Mouse (Mus musculus): ENCODE measurements around the gene Plin3. TPM values are rescaled to one million over a fixed set of nuclear protein-coding genes. Genes with fewer than 3 reads are reported as not detected.

Gene Plin3
- polyA plus RNA-seq, 1 experiment from 2014 or later, result 14.8 TPM

DNA sequence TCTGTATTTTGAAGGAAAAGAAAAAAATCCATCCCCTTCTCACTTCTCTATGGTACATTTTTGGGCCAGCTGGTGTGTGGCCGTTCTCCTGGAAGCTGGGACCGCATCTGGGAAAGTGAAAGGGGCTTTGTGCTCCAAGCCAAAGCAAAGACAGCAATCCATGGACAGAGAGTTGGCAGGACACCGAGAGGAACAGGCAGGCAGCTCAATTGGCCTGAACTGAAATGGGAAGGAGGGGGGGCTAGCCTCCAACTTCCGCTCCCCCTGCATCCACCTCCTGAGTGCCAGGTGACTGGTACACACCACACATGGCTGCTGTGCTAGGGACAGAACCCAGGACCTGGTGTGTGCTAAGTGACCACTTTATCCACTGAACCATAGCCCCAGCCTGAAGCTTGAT is 9.9 kb downstream of the Plin3 start:
- Histone ChIP-seq H3K27ac (no peak overlapping the region), H3K4me3 (replicated peaks) (no peak overlapping the region), H3K4me2 (replicated peaks) (no peak overlapping the region), H3K36me3 (peaks cover 5% of the 10 kb centered on the region; the same call in 1 of the 2 replicates), H3K27me3 (no peaks in the 10 kb centered on the region), H3K4me1 (replicated peaks) (peaks cover 3% of the 10 kb centered on the region; the same call in 1 of the 2 replicates), H3K9ac (replicated peaks) (no peak overlapping the region), H3K9me3 (no peaks in the 10 kb centered on the region)
- ATAC-seq, result no peak
- WGBS, result 86% methylated on average over 4 of the region's 4 CpGs

DNA sequence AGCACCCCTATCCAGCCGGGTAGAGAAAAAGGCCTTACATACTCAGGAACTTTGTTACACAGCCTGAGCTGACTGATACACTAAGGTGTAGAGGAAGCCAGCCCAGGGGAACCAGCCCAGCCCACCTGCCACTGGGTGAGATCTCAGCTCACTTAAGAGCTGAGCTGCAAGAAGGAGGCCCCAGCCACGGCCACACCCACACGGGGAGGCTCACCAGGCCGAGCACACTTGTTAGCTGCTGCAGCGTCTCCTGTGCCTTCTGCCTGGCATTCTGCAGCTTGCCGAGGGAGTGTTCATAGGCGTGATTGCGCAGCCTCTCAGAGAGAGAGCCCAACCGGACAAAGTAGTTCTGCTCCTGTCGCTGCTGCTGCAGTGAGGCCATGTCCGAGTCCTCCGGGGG is 11.5 kb downstream of the Plin3 start:
- Histone ChIP-seq H3K27me3 (no peaks in the 10 kb centered on the region), H3K9ac (replicated peaks) (no peak overlapping the region), H3K4me1 (replicated peaks) (peaks cover 11% of the 10 kb centered on the region), H3K9me3 (no peaks in the 10 kb centered on the region), H3K27ac (no peak overlapping the region), H3K4me2 (replicated peaks) (no peak overlapping the region), H3K36me3 (peaks cover 4% of the 10 kb centered on the region; the same call in 1 of the 2 replicates), H3K4me3 (replicated peaks) (no peak overlapping the region)
- no peak for ATAC-seq
- WGBS, result 95% methylated on average over 12 of the region's 12 CpGs

DNA sequence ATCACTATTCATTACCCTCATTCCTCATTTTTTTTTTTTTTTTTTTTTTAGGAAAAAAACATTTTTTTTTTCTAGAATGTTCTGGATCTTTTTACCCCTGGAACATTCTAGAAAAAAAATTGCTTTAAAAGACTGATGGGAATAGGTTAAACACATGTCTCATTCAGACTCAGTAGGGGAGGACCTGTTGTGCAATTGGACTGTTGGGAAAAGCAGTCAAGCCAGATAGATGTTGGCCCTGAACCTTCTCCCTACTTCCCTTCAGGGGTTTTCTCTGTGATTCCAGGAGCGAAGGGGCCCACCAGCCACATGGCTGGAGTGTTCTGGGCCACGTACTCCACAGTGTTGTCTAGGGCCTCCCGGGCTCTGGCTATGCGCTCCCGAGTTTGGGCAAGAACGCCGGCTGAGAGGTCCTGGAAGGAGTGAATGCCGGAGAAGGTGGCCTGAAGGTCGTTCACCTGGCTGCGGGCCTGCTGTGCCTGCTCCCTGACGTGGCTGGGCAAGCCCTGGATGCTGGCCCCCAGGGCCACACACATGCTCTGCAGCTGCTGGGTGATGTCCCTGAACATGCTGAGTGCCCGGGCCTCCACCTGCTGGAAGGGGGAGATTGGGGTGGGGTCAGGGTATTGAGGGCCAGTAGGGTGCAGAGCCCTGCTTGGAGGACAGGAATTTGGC is 13.1 kb downstream of the Plin3 start:
- H3K9ac ChIP-seq (replicated peaks), result no peak overlapping the region
- peaks cover 14% of the 10 kb centered on the region for H3K4me1 ChIP-seq (replicated peaks)
- no peak for ATAC-seq
- no peaks in the 10 kb centered on the region for H3K27me3 ChIP-seq
- H3K36me3 ChIP-seq, result no peaks in the 10 kb centered on the region
- H3K9me3 ChIP-seq, result no peaks in the 10 kb centered on the region
- no peak overlapping the region for H3K27ac ChIP-seq
- no peak overlapping the region for H3K4me2 ChIP-seq (replicated peaks)
- 93% methylated on average over 12 of the region's 12 CpGs for WGBS
- H3K4me3 ChIP-seq (replicated peaks), result no peak overlapping the region

DNA sequence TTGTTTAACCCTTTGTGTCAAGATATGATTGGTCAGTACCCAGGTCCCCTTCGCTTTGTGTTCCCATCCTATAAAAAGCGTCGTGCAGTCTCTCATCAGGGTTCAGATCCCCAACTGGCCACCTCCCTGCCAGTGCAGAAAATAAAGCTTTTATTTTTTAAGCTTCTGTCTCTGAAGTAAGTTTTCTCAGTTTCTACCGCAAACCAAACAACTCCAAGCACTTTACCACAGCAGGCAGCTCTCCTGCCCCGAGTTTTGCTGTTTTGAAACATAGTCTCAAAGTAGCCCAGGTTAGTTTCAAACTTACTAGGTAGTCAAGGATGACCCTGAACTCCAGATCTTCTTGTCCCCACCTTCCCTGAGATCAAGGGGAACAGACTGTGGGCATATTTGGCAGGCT is 14.3 kb downstream of the Plin3 start:
- Histone ChIP-seq H3K36me3 (no peaks in the 10 kb centered on the region), H3K4me1 (replicated peaks) (peaks cover 14% of the 10 kb centered on the region), H3K9me3 (no peaks in the 10 kb centered on the region), H3K4me3 (replicated peaks) (no peak overlapping the region), H3K9ac (replicated peaks) (no peak overlapping the region), H3K27me3 (no peaks in the 10 kb centered on the region), H3K27ac (no peak overlapping the region), H3K4me2 (replicated peaks) (no peak overlapping the region)
- 96% methylated on average over 5 of the region's 5 CpGs for WGBS
- ATAC-seq, result no peak

DNA sequence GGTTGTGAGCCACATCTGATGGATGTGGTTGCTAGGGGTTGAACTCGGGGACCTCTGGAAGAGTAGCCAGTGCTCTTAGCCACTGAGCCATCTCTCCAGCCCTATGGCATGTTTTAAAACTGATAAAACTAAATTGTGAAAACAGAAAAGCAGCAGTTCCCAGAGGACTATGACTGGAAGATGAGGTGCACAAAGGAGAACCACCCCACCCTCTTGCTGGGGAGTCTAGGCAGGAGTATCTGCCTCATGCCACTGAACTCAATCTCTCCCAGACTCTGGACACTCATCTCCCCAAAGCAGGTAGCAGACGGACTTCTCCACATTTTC is 15.1 kb downstream of the Plin3 start:
- 0 out of 2 replicates have a peak, but pooled peaks have one; percentile 21 for ATAC-seq
- Histone ChIP-seq H3K27me3 (no peaks in the 10 kb centered on the region), H3K4me2 (replicated peaks) (peak overlapping the region; percentile 63; the same call in 1 of the 2 replicates)

DNA sequence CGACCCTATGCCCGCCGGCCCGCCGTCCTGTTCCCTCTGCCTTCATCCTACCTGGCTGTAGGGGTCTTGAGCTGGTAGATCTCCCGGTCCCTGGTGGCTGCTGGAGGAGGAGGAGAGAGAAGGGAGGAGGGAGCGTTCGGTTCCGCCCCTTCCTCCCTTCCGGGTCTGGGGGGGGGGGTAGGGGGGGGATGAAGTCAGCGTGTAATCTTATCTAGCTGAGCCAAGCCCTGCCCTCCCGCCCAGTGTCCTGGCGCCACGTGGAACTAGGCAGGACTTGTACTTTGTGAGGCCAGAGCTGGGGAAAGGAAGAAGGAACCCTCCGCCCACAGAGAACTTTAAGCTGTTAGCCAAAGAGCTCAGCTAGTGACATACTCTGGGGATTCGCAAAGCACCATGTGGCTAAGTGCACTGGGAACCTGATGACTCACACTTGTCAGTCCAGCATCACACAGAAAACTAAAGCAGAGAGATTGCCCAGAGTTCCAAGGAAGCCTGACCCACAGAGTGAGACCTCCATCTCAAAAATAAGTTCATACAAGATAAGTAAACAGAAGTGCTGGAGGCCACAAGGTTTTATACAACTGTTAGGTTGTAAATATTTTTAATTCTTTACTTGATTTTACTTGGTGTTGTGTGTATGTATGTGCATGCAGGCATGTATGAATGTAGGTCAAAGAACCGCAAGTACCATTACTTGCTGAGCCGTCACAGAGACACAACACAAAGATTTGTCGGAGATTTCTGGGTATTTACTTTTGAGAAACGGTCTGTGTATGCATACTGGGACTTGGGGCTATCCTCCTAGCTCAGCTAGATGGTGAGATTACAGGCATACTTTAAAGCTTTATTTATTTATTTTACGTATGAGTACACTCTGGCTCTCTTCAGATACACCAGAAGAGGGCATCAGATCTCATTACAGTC is 15.8 kb downstream of the Plin3 start, which contains the start of gene Ticam1:
TSS of gene Ticam1 (minus strand) at position 144 of the 924 bp plus-strand sequence.
- Histone ChIP-seq H3K27ac (peak within 1 kb of the TSS; percentile 35; the same call in 1 of the 2 replicates), H3K9me3 (no peaks in the 10 kb centered on the region), H3K4me3 (replicated peaks) (peak within 1 kb of the TSS; percentile 40), H3K27me3 (no peaks in the 10 kb centered on the region), H3K4me2 (replicated peaks) (peak within 1 kb of the TSS; percentile 63), H3K9ac (replicated peaks) (peak within 1 kb of the TSS; percentile 60), H3K36me3 (no peaks in the 10 kb centered on the region), H3K4me1 (replicated peaks) (peaks cover 14% of the 10 kb centered on the region)
- ATAC-seq, result peak; percentile 81
- 9% methylated on average over 20 of the region's 21 CpGs for WGBS

More for the DNA sequence above, 15.1 kb downstream of the Plin3 start:
- no peak overlapping the region for H3K9ac ChIP-seq (replicated peaks)
- peaks cover 14% of the 10 kb centered on the region for H3K4me1 ChIP-seq (replicated peaks)
- H3K9me3 ChIP-seq, result no peaks in the 10 kb centered on the region
- H3K4me3 ChIP-seq (replicated peaks), result no peak overlapping the region
- 47% methylated on average over 2 of the region's 2 CpGs for WGBS
- no peaks in the 10 kb centered on the region for H3K36me3 ChIP-seq
- H3K27ac ChIP-seq, result peak overlapping the region; percentile 35; the same call in 1 of the 2 replicates

DNA sequence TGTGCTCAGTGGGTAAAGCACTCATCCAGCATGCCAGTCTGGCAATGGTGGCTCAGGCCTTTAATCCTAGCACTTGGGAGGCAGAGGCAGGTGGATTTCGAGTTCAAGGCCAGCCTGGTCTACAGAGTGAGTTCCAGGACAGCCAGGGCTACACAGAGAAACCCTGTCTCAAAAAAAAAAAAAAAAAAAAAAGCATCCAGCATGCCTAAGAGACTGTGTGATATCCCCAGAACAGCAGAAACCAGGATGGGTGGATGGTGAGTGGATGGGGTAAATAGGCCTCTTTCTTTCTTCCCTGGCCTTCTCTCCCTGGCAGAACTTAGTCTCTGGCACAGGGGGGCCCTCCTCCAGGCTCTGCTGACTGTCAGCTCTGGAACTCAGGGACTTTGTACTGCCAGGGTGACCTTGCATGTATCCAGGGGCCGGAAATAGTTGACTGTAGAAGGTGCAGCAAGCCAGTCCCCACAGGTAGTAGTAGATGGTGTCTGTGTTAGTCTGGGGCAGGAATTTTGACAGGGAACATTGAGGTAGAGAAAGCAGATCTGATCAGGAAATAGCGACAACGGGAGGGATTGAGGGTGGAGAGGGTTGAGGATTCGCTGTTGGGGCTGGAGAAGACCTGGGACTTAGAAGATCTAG is 16.7 kb downstream of the Plin3 start:
- 0 out of 2 replicates have a peak overlapping the region, but pooled peaks have one; percentile 12 for H3K27ac ChIP-seq

DNA sequence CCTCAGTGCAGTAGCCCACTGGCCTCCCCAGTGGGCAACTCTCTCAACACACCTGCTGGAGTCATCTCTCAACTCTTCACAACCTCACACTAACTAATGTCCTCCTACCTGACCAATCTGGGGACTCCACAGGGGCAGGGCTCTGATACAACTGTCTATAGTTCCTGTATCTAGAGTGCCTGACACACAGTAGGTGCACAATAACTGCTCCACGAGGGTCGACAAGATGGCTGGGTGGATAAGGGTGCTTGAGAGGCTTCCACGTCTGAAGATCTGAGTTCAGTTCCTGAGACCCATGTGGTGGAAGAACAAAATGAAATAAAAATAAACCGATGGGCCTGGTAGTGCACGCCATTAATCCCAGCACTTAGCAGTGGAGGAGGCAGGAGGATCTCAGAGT is 18.7 kb downstream of the Plin3 start:
- H3K4me1 ChIP-seq (replicated peaks), result peaks cover 21% of the 10 kb centered on the region
- H3K36me3 ChIP-seq, result 0 out of 2 replicates have a peak, but pooled peaks cover 3% of the 10 kb centered on the region
- H3K27ac ChIP-seq, result no peak overlapping the region
- no peak overlapping the region for H3K9ac ChIP-seq (replicated peaks)
- H3K4me2 ChIP-seq (replicated peaks), result no peak overlapping the region
- no peaks in the 10 kb centered on the region for H3K9me3 ChIP-seq
- WGBS, result 94% methylated on average over 5 of the region's 5 CpGs
- ATAC-seq, result no peak
- H3K27me3 ChIP-seq, result no peaks in the 10 kb centered on the region
- H3K4me3 ChIP-seq (replicated peaks), result no peak overlapping the region

More for the DNA sequence above, 16.7 kb downstream of the Plin3 start:
- peak; percentile 0; the same call in 1 of the 2 replicates for ATAC-seq
- H3K9me3 ChIP-seq, result no peaks in the 10 kb centered on the region
- H3K4me3 ChIP-seq (replicated peaks), result peak overlapping the region; percentile 40
- 36% methylated on average over 5 of the region's 5 CpGs for WGBS
- peaks cover 14% of the 10 kb centered on the region for H3K4me1 ChIP-seq (replicated peaks)
- H3K36me3 ChIP-seq, result 0 out of 2 replicates have a peak, but pooled peaks cover 1% of the 10 kb centered on the region
- peak overlapping the region; percentile 60 for H3K9ac ChIP-seq (replicated peaks)
- no peaks in the 10 kb centered on the region for H3K27me3 ChIP-seq
- peak overlapping the region; percentile 63 for H3K4me2 ChIP-seq (replicated peaks)

DNA sequence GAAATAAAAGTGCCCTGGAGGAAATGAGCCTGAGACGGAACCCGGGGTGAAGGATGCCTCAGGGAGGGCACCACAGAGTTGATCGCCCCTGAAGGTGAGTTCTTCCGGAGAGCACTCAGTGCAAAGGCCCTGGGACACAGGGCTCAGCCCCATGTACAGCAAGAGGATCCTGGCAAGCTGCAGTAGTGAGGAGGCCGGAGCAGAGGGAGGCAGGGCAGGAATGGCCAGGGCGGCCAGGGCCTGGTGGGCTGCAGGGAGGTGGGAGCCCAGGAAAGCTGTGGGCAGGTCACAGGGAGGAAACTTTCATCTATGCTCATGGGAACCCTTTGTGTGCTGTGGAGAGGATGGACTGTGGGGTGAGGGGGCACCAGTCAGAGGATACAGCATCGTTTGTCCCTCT is 19.2 kb downstream of the Plin3 start:
- Histone ChIP-seq H3K4me2 (replicated peaks) (no peak overlapping the region), H3K27ac (no peak overlapping the region), H3K9ac (replicated peaks) (no peak overlapping the region), H3K27me3 (no peaks in the 10 kb centered on the region), H3K36me3 (0 out of 2 replicates have a peak, but pooled peaks cover 3% of the 10 kb centered on the region), H3K4me3 (replicated peaks) (no peak overlapping the region), H3K4me1 (replicated peaks) (peaks cover 24% of the 10 kb centered on the region), H3K9me3 (no peaks in the 10 kb centered on the region)
- 86% methylated on average over 7 of the region's 7 CpGs for WGBS
- no peak for ATAC-seq

DNA sequence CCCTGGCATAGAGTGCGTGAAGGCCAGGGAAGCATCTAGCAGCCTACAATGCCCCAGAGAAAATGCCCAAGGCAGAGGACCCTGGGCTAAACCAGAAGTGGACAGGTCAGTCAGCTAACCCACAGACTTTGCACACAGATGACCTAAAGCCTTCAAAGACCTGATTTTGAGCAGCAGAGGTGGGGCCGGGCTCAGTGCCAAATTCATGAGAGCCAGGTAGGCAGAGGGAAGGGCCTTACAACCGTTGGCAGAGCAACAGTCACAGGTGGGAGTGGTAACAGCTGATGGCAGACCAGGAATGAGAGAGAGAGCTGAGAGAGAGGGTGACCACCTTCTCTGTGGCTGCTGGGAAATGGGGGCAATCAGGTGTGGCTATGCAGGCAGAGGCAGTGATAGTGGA is 20.0 kb downstream of the Plin3 start:
- Histone ChIP-seq H3K4me1 (replicated peaks) (peaks cover 24% of the 10 kb centered on the region), H3K36me3 (0 out of 2 replicates have a peak, but pooled peaks cover 3% of the 10 kb centered on the region), H3K4me3 (replicated peaks) (no peak overlapping the region), H3K9ac (replicated peaks) (no peak overlapping the region; the same call in 1 of the 2 replicates), H3K9me3 (no peaks in the 10 kb centered on the region), H3K27me3 (no peaks in the 10 kb centered on the region), H3K27ac (no peak overlapping the region), H3K4me2 (replicated peaks) (no peak overlapping the region)
- no peak for ATAC-seq
- 76% methylated on average over 3 of the region's 3 CpGs for WGBS

DNA sequence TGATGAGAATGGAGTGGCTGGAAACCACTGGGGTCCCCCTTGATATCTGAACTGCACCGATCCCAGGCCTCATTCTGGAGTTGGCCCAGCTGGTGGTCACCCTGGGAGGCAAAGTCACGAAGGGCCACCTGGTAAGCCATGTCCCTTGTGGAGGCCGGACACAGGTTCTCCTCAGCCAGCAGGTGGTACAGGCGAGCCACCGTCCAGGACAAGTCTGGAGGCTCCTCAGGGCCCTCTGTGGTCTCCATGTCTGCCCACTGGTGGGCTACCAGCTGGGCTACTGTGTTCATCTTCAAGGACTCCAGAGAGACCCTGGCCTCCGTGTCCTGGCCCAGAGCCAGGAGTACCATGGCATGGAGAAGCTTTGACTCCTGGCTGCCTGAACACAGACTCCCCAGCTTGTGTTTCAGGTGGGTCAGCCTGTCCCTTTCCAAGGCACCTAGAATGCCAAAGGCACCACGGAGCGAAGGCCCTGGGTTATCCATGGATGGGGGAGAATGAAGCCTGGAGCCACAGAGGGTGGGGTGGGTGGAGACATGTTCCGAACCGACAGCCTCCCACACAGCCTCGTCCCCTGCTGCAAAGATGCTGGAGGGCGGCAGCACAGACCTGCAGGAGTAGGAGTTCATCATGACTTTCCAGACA is 20.9 kb downstream of the Plin3 start:
- 0 out of 2 replicates have a peak, but pooled peaks cover 3% of the 10 kb centered on the region for H3K36me3 ChIP-seq
- peaks cover 19% of the 10 kb centered on the region for H3K4me1 ChIP-seq (replicated peaks)
- no peak for ATAC-seq
- H3K4me3 ChIP-seq (replicated peaks), result no peak overlapping the region
- H3K9ac ChIP-seq (replicated peaks), result no peak overlapping the region
- H3K9me3 ChIP-seq, result no peaks in the 10 kb centered on the region
- no peaks in the 10 kb centered on the region for H3K27me3 ChIP-seq
- H3K4me2 ChIP-seq (replicated peaks), result no peak overlapping the region
- WGBS, result 89% methylated on average over 12 of the region's 12 CpGs
- H3K27ac ChIP-seq, result no peak overlapping the region

All from midbrain, embryonic 13.5 days (tissue).